Mouse (Mus musculus) kidney, embryonic 16.5 days (tissue): Measurements from ENCODE around the gene Aph1b. TPM values are rescaled to one million over a fixed set of nuclear protein-coding genes. Genes with fewer than 3 reads are reported as not detected.
"Not testable (repeated sequence)": the region's sequence is repeated elsewhere in the genome, so short reads cannot be mapped to it uniquely, and the experiment has no call there.

ENCODE experiments used
- ATAC-seq: fragments of 200-750 bp; cut with Nextera tagmentation; 2 replicates; pipeline ENCODE4 v1.8.0; 2017; ENCODE audit warnings: moderate TSS enrichment; ENCODE audit not compliant: low FRiP score, low TSS enrichment
- H3K27ac ChIP-seq: fragments of 300-500 bp; sonication (generic); 2 replicates; pipeline ENCODE4 v1.5.1; 2014; ENCODE audit warnings: low read length
- H3K27me3 ChIP-seq: fragments of 300-500 bp; sonication (generic); 2 replicates; pipeline ENCODE4 v1.6.1; 2014; ENCODE audit warnings: low read length, control low read depth, mixed read lengths; ENCODE audit not compliant: insufficient read depth
- H3K36me3 ChIP-seq: fragments of 300-500 bp; sonication (generic); 2 replicates; pipeline ENCODE4 v1.6.1; 2014; ENCODE audit warnings: low read length, control low read depth, mixed read lengths; ENCODE audit not compliant: insufficient read depth
- H3K4me1 ChIP-seq: fragments of 300-500 bp; sonication (generic); 2 replicates; pipeline ENCODE4 v1.6.1; 2014; ENCODE audit warnings: low read length, control low read depth, mixed read lengths; ENCODE audit not compliant: insufficient read depth
- H3K4me2 ChIP-seq: fragments of 300-500 bp; sonication (generic); replicated peaks from 2 replicates; pipeline ENCODE4 v1.6.1; 2014; ENCODE audit warnings: low read depth, low read length
- H3K4me3 ChIP-seq: fragments of 300-500 bp; sonication (generic); 2 replicates; pipeline ENCODE4 v1.5.1; 2014; ENCODE audit warnings: mild to moderate bottlenecking, low read length
- H3K9ac ChIP-seq: fragments of 300-500 bp; sonication (generic); replicated peaks from 2 replicates; pipeline ENCODE4 v1.6.1; 2014; ENCODE audit warnings: low read length
- H3K9me3 ChIP-seq: fragments of 300-500 bp; sonication (generic); 2 replicates; pipeline ENCODE4 v1.6.1; 2016; ENCODE audit warnings: low read length, control low read depth
- WGBS: fragments of 180-500 bp; shearing (Covaris S2); extraction: QIAGEN DNeasy Blood & Tissue Kit; methylation state at CpG from one replicate; pipeline ENCODE4 v1.1.7; 2014; 5-methylcytosine and 5-hydroxymethylcytosine counted together
- polyA plus RNA-seq: library from polyadenylated mRNA; unstranded; fragments of >200 nt; fragmentation: Nextera tagmentation; extraction: Ambion mirVana; gene quantifications from 2 replicates; pipeline ENCODE4 v1.2.1, GENCODE M21; 2015

Aph1b gene
- polyA plus RNA-seq, result 11.3 and 12.0 TPM in 2 replicates

- Histone ChIP-seq H3K27ac (peak within 1 kb of the TSS; percentile 93), H3K4me3 (peak within 1 kb of the TSS; percentile 81), H3K9ac (peak within 1 kb of the TSS; percentile 79), H3K9me3 (no peaks in the 10 kb centered on the region), H3K36me3 (no peaks in the 10 kb centered on the region), H3K4me1 (peaks cover 14% of the 10 kb centered on the region; the same call in 1 of the 2 replicates), H3K27me3 (no peaks in the 10 kb centered on the region), H3K4me2 (peak within 1 kb of the TSS; percentile 94)
- under 1% methylated on average over 41 of the region's 42 CpGs for WGBS
- ATAC-seq, result peak; percentile 99
Observed at GRCm38 (mm10) chr9:66795464-66796324, at the start of gene Aph1b. Gene Aph1b (minus strand): TSS chr9:66795490.

DNA sequence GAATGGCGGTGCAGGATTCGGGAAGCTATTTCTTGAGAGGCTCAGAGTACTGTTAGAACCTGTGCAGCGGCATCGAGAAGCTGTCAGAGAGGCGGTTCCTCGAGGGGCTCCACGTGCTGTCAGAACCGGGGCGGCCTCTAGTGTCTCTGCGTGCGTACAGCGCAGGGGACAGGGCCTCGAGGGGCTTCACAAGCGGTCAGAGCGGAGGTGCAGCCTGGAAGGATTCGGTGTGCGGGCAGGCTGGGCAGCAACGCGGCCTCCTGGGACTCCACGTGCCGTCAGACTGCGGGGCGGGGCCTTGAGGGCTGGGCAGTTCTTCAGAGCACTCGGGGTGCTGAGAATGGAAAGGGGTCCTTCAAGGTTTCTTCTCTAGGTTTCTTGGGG lies 39.8 kb upstream of the Aph1b start:
- Histone ChIP-seq H3K27me3 (0 out of 2 replicates have a peak, but pooled peaks cover 6% of the 10 kb centered on the region), H3K4me2 (peak overlapping the region; percentile 97), H3K4me1 (peaks cover 15% of the 10 kb centered on the region; the same call in 1 of the 2 replicates), H3K9ac (peak overlapping the region; percentile 52), H3K9me3 (no peaks in the 10 kb centered on the region), H3K27ac (no peak overlapping the region), H3K4me3 (peak overlapping the region; percentile 63), H3K36me3 (no peaks in the 10 kb centered on the region)
- under 1% methylated on average over 24 of the region's 24 CpGs for WGBS
- peak; percentile 70; the same call in 1 of the 2 replicates for ATAC-seq

GRCm38 (mm10) chr9:66834318-66835096 lies 39.2 kb upstream of the Aph1b start, which contains the start of gene Aph1c:
Gene Aph1c (minus strand): TSS chr9:66834726.
- H3K9me3 ChIP-seq, result no peaks in the 10 kb centered on the region
- no peaks in the 10 kb centered on the region for H3K36me3 ChIP-seq
- H3K27me3 ChIP-seq, result 0 out of 2 replicates have a peak, but pooled peaks cover 6% of the 10 kb centered on the region
- WGBS, result under 1% methylated on average over 58 of the region's 58 CpGs
- ATAC-seq, result peak; percentile 99
- peak within 1 kb of the TSS; percentile 97 for H3K4me2 ChIP-seq
- H3K27ac ChIP-seq, result no peak within 1 kb of the TSS
- peak within 1 kb of the TSS; percentile 63 for H3K9ac ChIP-seq
- peaks cover 15% of the 10 kb centered on the region; the same call in 1 of the 2 replicates for H3K4me1 ChIP-seq
- H3K4me3 ChIP-seq, result peak within 1 kb of the TSS; percentile 63

- H3K27me3 ChIP-seq, result 0 out of 2 replicates have a peak, but pooled peaks cover 6% of the 10 kb centered on the region
- no peak overlapping the region for H3K27ac ChIP-seq
- H3K4me2 ChIP-seq, result peak overlapping the region; percentile 97
- no peak for ATAC-seq
- 20% methylated on average over 7 of the region's 7 CpGs for WGBS
- H3K9ac ChIP-seq, result peak overlapping the region; percentile 63
- peak overlapping the region; percentile 63 for H3K4me3 ChIP-seq
- H3K36me3 ChIP-seq, result no peaks in the 10 kb centered on the region
- H3K9me3 ChIP-seq, result no peaks in the 10 kb centered on the region
- H3K4me1 ChIP-seq, result peaks cover 15% of the 10 kb centered on the region; the same call in 1 of the 2 replicates
Observed at GRCm38 (mm10) chr9:66833851-66834250, 38.6 kb upstream of the Aph1b start.

- no peaks in the 10 kb centered on the region for H3K36me3 ChIP-seq
- H3K4me2 ChIP-seq, result no peak overlapping the region
- 0 out of 2 replicates have a peak, but pooled peaks cover 6% of the 10 kb centered on the region for H3K27me3 ChIP-seq
- no peak overlapping the region for H3K4me3 ChIP-seq
- WGBS, result 40% methylated on average over 4 of the region's 4 CpGs
- no peak overlapping the region for H3K9ac ChIP-seq
- H3K4me1 ChIP-seq, result peaks cover 15% of the 10 kb centered on the region; the same call in 1 of the 2 replicates
- H3K27ac ChIP-seq, result no peak overlapping the region
- no peaks in the 10 kb centered on the region for H3K9me3 ChIP-seq
- ATAC-seq, result no peak
Observed at GRCm38 (mm10) chr9:66832366-66832908, 37.1 kb upstream of the Aph1b start.

DNA sequence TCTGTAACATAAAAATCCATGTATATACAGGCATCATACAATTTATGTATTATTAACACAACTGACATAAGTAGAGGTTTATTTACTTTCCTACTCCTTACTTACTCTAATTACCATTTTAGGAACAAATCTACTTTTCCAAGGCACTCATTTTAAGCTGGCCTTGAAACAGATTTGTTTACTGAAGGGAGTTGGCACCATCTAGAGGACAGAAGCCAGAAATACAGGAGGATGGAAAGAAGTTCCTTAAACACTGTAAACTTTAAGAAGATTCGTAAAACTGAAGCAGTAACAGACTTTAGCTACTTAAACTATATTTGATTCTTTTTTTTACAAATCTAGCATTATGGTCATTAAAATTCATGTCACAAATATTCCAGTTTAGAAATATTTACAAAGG lies 30.7 kb upstream of the Aph1b start:
- whole genome bisulfite sequencing, result 39% methylated on average over 1 of the region's 1 CpGs
- Histone ChIP-seq H3K4me1 (no peaks in the 10 kb centered on the region), H3K9ac (no peak overlapping the region), H3K4me2 (no peak overlapping the region), H3K4me3 (no peak overlapping the region), H3K27ac (no peak overlapping the region), H3K9me3 (no peaks in the 10 kb centered on the region), H3K27me3 (no peaks in the 10 kb centered on the region), H3K36me3 (no peaks in the 10 kb centered on the region)
- no peak for ATAC-seq

- H3K4me3 ChIP-seq, ATAC-seq, H3K4me1 ChIP-seq, H3K27me3 ChIP-seq, H3K4me2 ChIP-seq, H3K36me3 ChIP-seq, H3K9me3 ChIP-seq, H3K9ac ChIP-seq, H3K27ac ChIP-seq: not testable (repeated sequence)
- WGBS, result no CpG with 5 or more reads among the region's 5 CpGs
Observed at GRCm38 (mm10) chr9:66822255-66822654, 27.0 kb upstream of the Aph1b start.

- Histone ChIP-seq H3K9me3 (no peaks in the 10 kb centered on the region), H3K4me2 (no peak overlapping the region), H3K27me3 (no peaks in the 10 kb centered on the region), H3K4me3 (no peak overlapping the region), H3K9ac (no peak overlapping the region), H3K36me3 (no peaks in the 10 kb centered on the region), H3K27ac (no peak overlapping the region), H3K4me1 (no peaks in the 10 kb centered on the region)
- WGBS, result 68% methylated on average over 5 of the region's 5 CpGs
- no peak for ATAC-seq
Observed at GRCm38 (mm10) chr9:66820996-66821395, 25.7 kb upstream of the Aph1b start.

GRCm38 (mm10) chr9:66813392-66813791 lies 18.1 kb upstream of the Aph1b start:
- Histone ChIP-seq H3K27ac (no peak overlapping the region), H3K9me3 (no peaks in the 10 kb centered on the region), H3K9ac (no peak overlapping the region), H3K27me3 (no peaks in the 10 kb centered on the region), H3K4me1 (no peaks in the 10 kb centered on the region), H3K36me3 (no peaks in the 10 kb centered on the region), H3K4me2 (no peak overlapping the region), H3K4me3 (no peak overlapping the region)
- no peak for ATAC-seq
- WGBS, result 49% methylated on average over 2 of the region's 2 CpGs
